Mouse (Mus musculus) adrenal gland, postnatal 14 days (tissue): Measurements from ENCODE around the gene Gm4894. TPM values are rescaled to one million over a fixed set of nuclear protein-coding genes. Genes with fewer than 3 reads are reported as not detected.

Experiments used
- DNase-seq: peaks from one replicate; pipeline ENCODE4 v3.0.0; 2021; ENCODE audit warnings: mixed read lengths
- long read RNA-seq, 2 experiments: library from polyadenylated mRNA; stranded (forward); transcript quantifications; one replicate each; pipeline ENCODE4 v2.0.0; 2021
- total RNA-seq: library from RNA; stranded (reverse); gene quantifications from 2 replicates; pipeline ENCODE4 v1.2.3, GENCODE M21; 2021

Gm4894 gene
- total RNA-seq, result not detected in 2 replicates
- long read RNA-seq, experiment 1, result 0 reads
- long read RNA-seq, experiment 2, result 0 reads

DNA sequence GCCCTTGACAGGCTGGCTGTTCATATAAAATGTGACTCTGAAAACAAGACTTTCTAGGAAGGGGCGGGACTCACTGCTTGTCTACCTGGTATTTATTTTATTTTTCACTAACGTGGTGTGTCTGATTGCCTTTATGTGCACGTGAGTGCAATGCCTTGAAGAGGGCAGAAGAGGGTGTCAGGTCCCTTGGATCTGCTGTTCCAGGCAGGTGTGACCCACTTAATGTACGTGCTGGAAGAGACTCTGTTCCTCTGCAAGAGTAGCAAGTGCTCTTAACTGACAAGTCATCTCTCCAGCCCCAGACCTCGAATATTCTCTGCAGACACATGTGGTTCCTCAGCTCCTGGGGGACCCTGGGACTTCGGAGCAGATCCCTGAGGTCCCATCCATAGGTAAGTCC, at the start of gene Gm4894:
Gene Gm4894 (plus strand): TSS at position 301 of the 400 bp plus-strand sequence.
- no peak for DNase-seq

DNA sequence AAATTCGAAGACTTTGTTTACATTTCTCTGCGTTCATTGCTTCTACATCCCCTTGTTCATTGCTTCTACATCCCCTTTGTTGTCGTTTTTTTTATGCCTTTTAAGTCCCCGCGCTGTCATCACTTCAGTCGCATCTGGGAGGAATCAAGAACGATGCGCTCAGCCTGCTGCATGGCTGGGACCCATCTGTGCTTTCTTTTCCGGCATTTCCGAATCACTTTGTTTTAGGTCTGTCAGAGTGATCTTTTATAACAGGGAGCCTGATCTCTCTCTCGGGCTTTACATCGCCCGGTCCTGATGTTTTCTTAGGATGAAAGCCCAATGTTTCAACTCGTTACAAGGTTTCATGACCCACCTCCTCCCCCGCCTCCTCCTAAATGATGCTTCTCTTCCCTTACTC, 44.0 kb upstream of the Gm4894 start:
- no peak for DNase-seq

- DNase-seq, result no peak
Measured at GRCm38 (mm10) chr9:49211493-49211892, 38.8 kb upstream of the Gm4894 start.

- DNase-seq, result peak; percentile 6
Measured at GRCm38 (mm10) chr9:49214734-49215133, 35.6 kb upstream of the Gm4894 start.

- no peak for DNase-seq
Measured at GRCm38 (mm10) chr9:49217626-49218607, 32.4 kb upstream of the Gm4894 start.

GRCm38 (mm10) chr9:49224488-49224887, 25.8 kb upstream of the Gm4894 start:
- DNase-seq, result no peak

DNA sequence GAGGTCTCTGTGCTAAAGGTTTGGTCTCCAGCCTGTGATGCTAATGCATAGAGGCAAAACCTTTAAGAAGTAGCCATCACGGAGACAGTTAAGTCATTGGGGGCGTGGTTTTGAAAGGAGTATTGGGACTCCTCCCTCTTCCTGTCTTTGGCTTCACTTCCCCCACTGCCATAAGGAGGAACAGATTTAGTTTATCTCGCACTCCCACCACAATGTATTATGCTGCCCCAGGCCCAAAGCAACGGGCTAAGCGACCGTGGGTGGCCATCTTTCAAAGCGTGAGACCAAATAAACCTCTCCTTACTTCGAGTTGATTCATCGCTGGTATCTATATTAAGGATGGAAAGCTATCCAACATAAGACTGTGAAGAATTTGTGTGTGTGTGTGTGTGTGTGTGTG, 22.9 kb upstream of the Gm4894 start:
- DNase-seq, result no peak

- no peak for DNase-seq
Measured at GRCm38 (mm10) chr9:49229054-49229453, 21.3 kb upstream of the Gm4894 start.

DNA sequence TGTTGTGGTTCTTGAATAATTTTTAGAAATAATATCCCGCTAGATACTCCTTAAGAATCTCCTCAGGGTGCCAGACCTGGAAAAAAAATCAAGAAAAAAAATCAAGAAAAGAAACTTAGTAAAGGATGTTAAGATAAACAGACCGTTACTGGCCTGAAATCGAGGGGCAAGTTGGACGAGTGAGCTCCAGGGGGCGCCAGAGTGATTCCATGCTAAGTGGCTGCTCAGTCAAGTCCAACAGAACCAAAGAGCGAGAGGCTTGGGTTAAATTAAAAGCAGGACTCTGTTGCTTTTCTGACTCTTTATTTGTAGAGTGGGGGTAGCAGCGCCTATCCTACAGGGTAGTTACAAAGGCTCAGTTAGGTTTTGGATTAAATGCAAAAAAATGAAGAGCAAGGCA, 3.5 kb upstream of the Gm4894 start:
- DNase-seq, result peak; percentile 87

GRCm38 (mm10) chr9:49268949-49269348, 18.6 kb downstream of the Gm4894 start:
- no peak for DNase-seq

DNA sequence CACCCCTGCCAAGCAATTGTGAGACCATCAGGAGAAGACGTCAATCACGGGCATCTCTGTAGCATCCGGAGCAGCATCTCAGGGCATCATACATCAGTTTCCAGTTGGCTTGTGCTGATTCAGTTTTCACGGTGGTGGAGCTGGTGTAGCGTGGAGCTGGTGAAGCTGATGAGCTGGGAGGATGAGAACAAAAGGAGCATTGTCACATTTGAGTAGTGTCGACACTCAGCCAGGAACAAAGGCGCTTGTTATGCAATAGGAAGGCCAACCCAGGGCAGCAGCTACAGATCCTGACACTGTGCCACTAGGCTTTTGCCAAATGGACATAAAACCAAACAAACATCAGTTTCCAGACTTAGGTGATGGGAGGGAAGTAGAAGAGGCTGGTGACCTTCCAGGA, 23.2 kb downstream of the Gm4894 start:
- DNase-seq, result peak; percentile 9

DNA sequence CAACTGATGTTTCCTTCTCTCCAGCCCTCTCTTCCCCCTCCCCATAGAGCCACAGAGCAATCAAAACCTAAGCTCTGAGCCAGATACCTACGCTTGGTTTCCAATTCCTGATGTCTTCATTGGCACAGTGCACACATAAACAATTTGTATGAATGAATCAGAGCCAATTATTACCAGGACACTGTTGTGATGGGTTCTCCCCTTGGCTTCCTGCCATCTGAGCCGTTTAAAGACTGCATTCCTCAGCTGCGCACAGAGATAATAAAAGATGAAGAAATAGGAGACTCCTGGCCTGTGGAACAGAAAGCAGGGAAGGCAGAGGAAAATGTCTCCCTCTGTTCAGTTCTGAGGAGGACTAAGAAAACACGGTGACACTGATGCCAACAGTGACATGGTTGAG, 25.6 kb downstream of the Gm4894 start:
- DNase-seq, result peak; percentile 14

DNA sequence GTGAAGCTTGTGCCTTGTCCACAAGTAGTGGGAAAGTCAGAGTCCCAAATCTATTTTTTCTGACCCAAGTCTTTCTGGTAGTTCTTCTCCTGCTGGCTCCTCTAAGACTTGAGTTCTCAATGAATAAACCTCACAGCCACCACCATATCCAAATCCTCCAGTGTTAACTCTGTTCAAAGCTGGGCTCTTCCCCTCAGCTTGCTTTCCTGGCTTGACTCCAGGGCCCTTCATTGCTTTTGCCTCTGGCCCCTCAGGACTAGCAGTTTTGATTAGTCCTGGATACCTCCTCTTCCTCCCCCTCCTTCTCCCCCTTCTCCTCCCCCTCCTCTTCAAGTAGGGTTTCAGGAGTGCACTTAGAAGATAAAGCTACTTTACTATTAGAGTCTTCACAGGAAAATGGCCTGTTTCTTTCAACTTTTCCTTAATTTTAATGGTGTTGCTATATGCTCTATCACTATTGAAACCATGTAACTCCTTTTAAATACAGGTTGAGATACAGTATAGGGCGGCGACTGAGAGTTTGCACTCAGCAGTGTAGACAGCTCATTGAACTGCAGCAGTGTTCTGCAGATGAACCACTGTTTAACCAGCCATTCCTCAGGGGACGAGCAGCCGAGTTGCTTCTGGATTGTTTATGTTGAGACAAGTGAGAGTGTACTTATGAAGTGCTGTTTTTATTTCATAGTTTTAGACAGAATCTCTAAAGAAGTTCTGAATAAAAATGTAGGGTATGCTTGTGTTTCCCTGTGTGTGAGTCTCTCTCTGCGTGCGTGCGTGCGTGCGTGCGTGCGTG, 26.4 kb downstream of the Gm4894 start:
- DNase-seq, result no peak

DNA sequence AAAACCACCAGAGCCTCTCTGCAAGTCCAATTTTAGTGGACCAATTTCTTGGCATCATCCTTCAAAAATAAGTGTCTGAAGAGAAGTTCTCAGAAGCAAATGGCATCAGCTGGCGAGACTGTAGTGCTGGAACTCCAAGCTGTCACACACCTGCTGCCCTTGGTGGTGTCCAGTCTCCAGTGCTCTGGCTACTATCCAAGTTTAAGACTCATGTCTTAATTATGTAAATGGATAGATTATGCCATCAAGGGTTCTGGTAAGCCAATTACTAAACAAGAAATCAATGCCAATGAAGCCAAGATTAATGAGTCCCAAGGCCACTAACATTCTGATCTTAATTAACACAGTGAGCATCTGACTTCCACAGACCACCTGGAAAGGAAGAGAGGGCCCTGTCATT, 44.8 kb downstream of the Gm4894 start:
- DNase-seq, result no peak

DNA sequence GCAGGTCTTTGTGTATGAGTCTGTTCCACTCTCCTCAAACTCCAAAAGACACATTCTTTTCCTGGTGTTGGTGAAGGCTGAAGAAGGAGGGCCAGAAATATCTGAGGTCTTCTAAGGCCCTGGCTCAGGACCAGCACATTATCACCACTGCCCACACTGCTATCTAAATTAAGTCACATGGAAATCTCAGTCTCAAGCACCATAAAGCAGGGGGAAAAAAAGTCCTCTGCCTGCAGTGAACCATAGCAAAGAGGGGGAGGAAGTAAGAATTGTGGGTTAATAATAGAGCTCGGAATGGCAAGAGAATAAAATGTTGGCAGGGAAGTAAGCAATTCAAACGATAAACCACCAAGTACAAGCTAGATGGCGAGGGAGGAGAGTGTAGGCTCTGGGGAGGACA, 57.2 kb downstream of the Gm4894 start:
- no peak for DNase-seq

- DNase-seq, result no peak
Measured at GRCm38 (mm10) chr9:49310821-49311220, 60.5 kb downstream of the Gm4894 start.

DNA sequence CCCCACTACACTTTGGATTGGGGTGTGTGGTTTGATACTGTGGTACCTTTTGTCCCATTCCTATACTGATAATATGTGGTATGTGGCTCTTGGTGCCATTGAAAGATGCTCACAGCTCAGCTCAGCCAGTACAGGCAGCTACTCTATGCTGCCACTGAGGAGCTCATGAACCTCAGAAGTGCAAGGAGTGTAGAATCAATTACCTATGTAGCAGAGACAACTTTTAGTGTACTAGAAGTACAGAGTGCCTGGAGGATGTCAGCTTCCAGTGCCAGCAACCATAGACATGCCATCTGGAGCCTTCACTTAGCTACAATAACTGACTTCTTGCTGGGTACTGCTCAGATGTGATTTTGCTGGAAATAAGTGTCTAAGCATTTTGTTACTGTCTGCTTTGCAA, 68.3 kb downstream of the Gm4894 start:
- DNase-seq, result no peak

Other genes starting within 250 kb of the Gm4894 start
- 16.0 and 19.2 TPM in 2 replicates for gene Zw10, start 194.9 kb upstream of the Gm4894 start, total RNA-seq
- gene Tmprss5, start 169.3 kb upstream of the Gm4894 start, total RNA-seq, result 0.83 TPM in 1 of 2 replicates, not detected in the other
- 1.2 and 1.5 TPM in 2 replicates for gene Drd2, start 90.1 kb downstream of the Gm4894 start, total RNA-seq
- gene Ankk1, start 176.5 kb downstream of the Gm4894 start, total RNA-seq, result not detected in 2 replicates
- gene Ttc12, start 235.7 kb downstream of the Gm4894 start, total RNA-seq, result 10.3 and 11.9 TPM in 2 replicates